Mouse (Mus musculus): ENCODE data around the gene Hsd17b13. TPM values are rescaled to one million over a fixed set of nuclear protein-coding genes. Genes with fewer than 3 reads are reported as not detected.
"Not testable (repeated sequence)": the region's sequence is repeated elsewhere in the genome, so short reads cannot be mapped to it uniquely, and the experiment has no call there.

Gene Hsd17b13
- polyA plus RNA-seq, 1 experiment from 2014 or later = not detected

- WGBS = 84% methylated on average over 5 of the region's 5 CpGs
Observed at GRCm38 (mm10) chr5:103971051-103971450, 6.2 kb downstream of the Hsd17b13 start.

GRCm38 (mm10) chr5:103962935-103963429 is 14.2 kb downstream of the Hsd17b13 start:
- WGBS = 86% methylated on average over 1 of the region's 1 CpGs
- no peaks in the 10 kb centered on the region for H3K9me3 ChIP-seq (ENCODE audit: control insufficient read depth, low read length)
- no peak overlapping the region for H3K9ac ChIP-seq (replicated peaks; ENCODE audit: low read depth, low read length)
- H3K27me3 ChIP-seq (ENCODE audit: control insufficient read depth, insufficient read depth, low read length) = no peaks in the 10 kb centered on the region
- no peaks in the 10 kb centered on the region for H3K4me1 ChIP-seq (ENCODE audit: control insufficient read depth, insufficient read depth, low read length)
- H3K4me2 ChIP-seq (ENCODE audit: low read depth, low read length) = no peak overlapping the region
- H3K36me3 ChIP-seq (ENCODE audit: control insufficient read depth, insufficient read depth, low read length) = no peaks in the 10 kb centered on the region
- no peak for ATAC-seq (ENCODE audit: low read depth)
- H3K27ac ChIP-seq (ENCODE audit: low read depth, low read length) = no peak overlapping the region
- no peak overlapping the region for H3K4me3 ChIP-seq (ENCODE audit: low read depth, low read length)

More at GRCm38 (mm10) chr5:103971051-103971450, 6.2 kb downstream of the Hsd17b13 start:
- no peak for ATAC-seq (ENCODE audit: low read depth)
- Histone ChIP-seq H3K4me1 (ENCODE audit: control insufficient read depth, insufficient read depth, low read length) (no peaks in the 10 kb centered on the region), H3K4me2 (ENCODE audit: low read depth, low read length) (no peak overlapping the region), H3K36me3 (ENCODE audit: control insufficient read depth, insufficient read depth, low read length) (no peaks in the 10 kb centered on the region), H3K9ac (replicated peaks; ENCODE audit: low read depth, low read length) (no peak overlapping the region), H3K9me3 (ENCODE audit: control insufficient read depth, low read length) (no peaks in the 10 kb centered on the region), H3K27ac (ENCODE audit: low read depth, low read length) (no peak overlapping the region), H3K27me3 (ENCODE audit: control insufficient read depth, insufficient read depth, low read length) (no peaks in the 10 kb centered on the region), H3K4me3 (ENCODE audit: low read depth, low read length) (no peak overlapping the region)

- Histone ChIP-seq H3K27ac (ENCODE audit: low read depth, low read length) (no peak overlapping the region), H3K27me3 (ENCODE audit: control insufficient read depth, insufficient read depth, low read length) (no peaks in the 10 kb centered on the region), H3K9ac (replicated peaks; ENCODE audit: low read depth, low read length) (no peak overlapping the region), H3K9me3 (ENCODE audit: control insufficient read depth, low read length) (no peaks in the 10 kb centered on the region), H3K36me3 (ENCODE audit: control insufficient read depth, insufficient read depth, low read length) (no peaks in the 10 kb centered on the region), H3K4me2 (ENCODE audit: low read depth, low read length) (no peak overlapping the region), H3K4me3 (ENCODE audit: low read depth, low read length) (no peak overlapping the region), H3K4me1 (ENCODE audit: control insufficient read depth, insufficient read depth, low read length) (no peaks in the 10 kb centered on the region)
- 79% methylated on average over 5 of the region's 5 CpGs for WGBS
- ATAC-seq (ENCODE audit: low read depth) = no peak
Observed at GRCm38 (mm10) chr5:103954638-103955037, 22.6 kb downstream of the Hsd17b13 start.

- Histone ChIP-seq H3K36me3 (ENCODE audit: control insufficient read depth, insufficient read depth, low read length) (no peaks in the 10 kb centered on the region), H3K4me3 (ENCODE audit: low read depth, low read length) (no peak overlapping the region), H3K27ac (ENCODE audit: low read depth, low read length) (no peak overlapping the region), H3K9me3 (ENCODE audit: control insufficient read depth, low read length) (no peaks in the 10 kb centered on the region), H3K4me2 (ENCODE audit: low read depth, low read length) (no peak overlapping the region), H3K9ac (replicated peaks; ENCODE audit: low read depth, low read length) (no peak overlapping the region), H3K27me3 (ENCODE audit: control insufficient read depth, insufficient read depth, low read length) (no peaks in the 10 kb centered on the region), H3K4me1 (ENCODE audit: control insufficient read depth, insufficient read depth, low read length) (no peaks in the 10 kb centered on the region)
- no peak for ATAC-seq (ENCODE audit: low read depth)
- 70% methylated on average over 10 of the region's 10 CpGs for WGBS
Observed at GRCm38 (mm10) chr5:103953135-103954083, 23.8 kb downstream of the Hsd17b13 start.

- not testable (repeated sequence) for H3K4me1 ChIP-seq (ENCODE audit: control insufficient read depth, insufficient read depth, low read length); H3K27me3 ChIP-seq (ENCODE audit: control insufficient read depth, insufficient read depth, low read length); H3K9ac ChIP-seq (replicated peaks; ENCODE audit: low read depth, low read length); H3K4me3 ChIP-seq (ENCODE audit: low read depth, low read length); H3K36me3 ChIP-seq (ENCODE audit: control insufficient read depth, insufficient read depth, low read length); H3K4me2 ChIP-seq (ENCODE audit: low read depth, low read length); ATAC-seq (ENCODE audit: low read depth); H3K9me3 ChIP-seq (ENCODE audit: control insufficient read depth, low read length); H3K27ac ChIP-seq (ENCODE audit: low read depth, low read length)
- WGBS = 94% methylated on average over 15 of the region's 15 CpGs
Observed at GRCm38 (mm10) chr5:103950138-103950537, 27.1 kb downstream of the Hsd17b13 start.

GRCm38 (mm10) chr5:103943183-103943582 is 34.0 kb downstream of the Hsd17b13 start:
- Histone ChIP-seq H3K4me3 (ENCODE audit: low read depth, low read length) (no peak overlapping the region), H3K4me2 (ENCODE audit: low read depth, low read length) (no peak overlapping the region), H3K27ac (ENCODE audit: low read depth, low read length) (no peak overlapping the region), H3K9ac (replicated peaks; ENCODE audit: low read depth, low read length) (no peak overlapping the region), H3K4me1 (ENCODE audit: control insufficient read depth, insufficient read depth, low read length) (peaks cover 9% of the 10 kb centered on the region; the same call in 1 of the 2 replicates), H3K27me3 (ENCODE audit: control insufficient read depth, insufficient read depth, low read length) (peaks cover 3% of the 10 kb centered on the region; the same call in 1 of the 2 replicates), H3K9me3 (ENCODE audit: control insufficient read depth, low read length) (no peaks in the 10 kb centered on the region), H3K36me3 (ENCODE audit: control insufficient read depth, insufficient read depth, low read length) (no peaks in the 10 kb centered on the region)
- WGBS = 12% methylated on average over 6 of the region's 6 CpGs
- peak; percentile 54 for ATAC-seq (ENCODE audit: low read depth)

GRCm38 (mm10) chr5:103939856-103940255 is 37.4 kb downstream of the Hsd17b13 start:
- H3K9me3 ChIP-seq (ENCODE audit: control insufficient read depth, low read length) = no peaks in the 10 kb centered on the region
- no peak overlapping the region for H3K9ac ChIP-seq (replicated peaks; ENCODE audit: low read depth, low read length)
- H3K27me3 ChIP-seq (ENCODE audit: control insufficient read depth, insufficient read depth, low read length) = peaks cover 3% of the 10 kb centered on the region; the same call in 1 of the 2 replicates
- no peak overlapping the region for H3K4me2 ChIP-seq (ENCODE audit: low read depth, low read length)
- H3K4me3 ChIP-seq (ENCODE audit: low read depth, low read length) = no peak overlapping the region
- no peaks in the 10 kb centered on the region for H3K36me3 ChIP-seq (ENCODE audit: control insufficient read depth, insufficient read depth, low read length)
- H3K27ac ChIP-seq (ENCODE audit: low read depth, low read length) = no peak overlapping the region
- ATAC-seq (ENCODE audit: low read depth) = no peak
- 69% methylated on average over 1 of the region's 1 CpGs for WGBS
- H3K4me1 ChIP-seq (ENCODE audit: control insufficient read depth, insufficient read depth, low read length) = peaks cover 9% of the 10 kb centered on the region; the same call in 1 of the 2 replicates

- Histone ChIP-seq H3K9me3 (ENCODE audit: control insufficient read depth, low read length) (no peaks in the 10 kb centered on the region), H3K27me3 (ENCODE audit: control insufficient read depth, insufficient read depth, low read length) (peaks cover 3% of the 10 kb centered on the region; the same call in 1 of the 2 replicates), H3K27ac (ENCODE audit: low read depth, low read length) (no peak overlapping the region), H3K4me3 (ENCODE audit: low read depth, low read length) (no peak overlapping the region), H3K4me1 (ENCODE audit: control insufficient read depth, insufficient read depth, low read length) (peaks cover 9% of the 10 kb centered on the region; the same call in 1 of the 2 replicates), H3K4me2 (ENCODE audit: low read depth, low read length) (no peak overlapping the region), H3K36me3 (ENCODE audit: control insufficient read depth, insufficient read depth, low read length) (no peaks in the 10 kb centered on the region), H3K9ac (replicated peaks; ENCODE audit: low read depth, low read length) (no peak overlapping the region)
- WGBS = 56% methylated on average over 7 of the region's 7 CpGs
- no peak for ATAC-seq (ENCODE audit: low read depth)
Observed at GRCm38 (mm10) chr5:103939350-103939652, 37.9 kb downstream of the Hsd17b13 start.
